Mouse (Mus musculus) R1 (cell line): Measurements from ENCODE around the gene Ythdf1.
A peak's percentile ranks its signal among the peaks of the same experiment; 100 is the strongest.

ENCODE experiments used
- DNase-seq: peaks from one replicate; pipeline ENCODE4 v3.0.0-alpha.2; 2018; ENCODE audit warnings: low read depth, low spot score

Ythdf1 gene

DNA sequence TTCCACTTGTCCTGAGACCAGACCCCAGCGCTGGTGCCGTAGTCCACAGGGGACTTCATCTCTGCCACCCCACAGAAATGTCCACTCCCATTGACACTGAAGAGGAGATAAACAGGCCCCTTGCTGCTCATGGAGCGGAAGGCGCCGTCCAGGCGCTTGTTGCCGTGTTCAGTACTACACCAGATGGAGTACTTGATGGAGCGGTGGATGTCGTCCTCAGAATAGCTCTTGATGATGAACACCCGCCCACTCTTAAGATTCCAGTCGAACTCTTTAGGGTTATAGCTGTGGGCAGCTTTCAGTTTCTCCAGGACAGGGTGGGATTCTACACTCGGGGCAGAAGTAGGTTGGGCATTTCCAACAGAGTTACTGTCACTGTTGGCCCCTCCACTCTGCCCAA, 9.8 kb downstream of the Ythdf1 start:
- peak; percentile 20 for DNase-seq

DNA sequence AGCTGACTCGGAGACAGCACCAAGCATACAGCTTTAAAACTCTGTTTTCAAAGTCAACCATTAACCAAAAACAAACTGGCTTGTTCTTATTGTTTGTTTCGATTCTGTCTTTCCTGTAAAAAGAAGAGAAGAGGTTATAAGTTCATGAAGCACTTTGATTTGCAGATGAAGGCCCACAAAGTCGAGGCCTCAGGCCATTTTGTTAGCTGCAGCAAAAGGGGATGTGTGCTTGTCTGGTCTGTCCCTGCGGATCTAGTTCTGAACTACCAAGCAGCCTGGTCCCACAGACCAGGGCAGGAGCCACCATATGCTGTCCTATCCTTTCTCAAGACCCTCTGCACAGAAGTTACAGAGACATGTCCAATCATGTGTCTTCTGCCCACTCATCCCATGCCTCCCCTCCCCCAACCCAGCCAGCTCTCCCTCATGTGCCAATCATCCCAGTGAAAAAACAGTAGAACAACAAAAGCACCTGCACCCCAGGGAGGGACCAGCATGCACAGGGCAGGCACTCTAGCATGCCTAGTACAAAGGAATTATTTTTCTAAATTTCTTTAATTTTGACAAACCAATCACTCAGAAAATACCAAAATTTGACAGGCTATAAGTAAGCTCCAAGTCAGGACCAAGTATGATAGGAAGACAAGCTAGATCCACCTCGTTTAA, 15.1 kb downstream of the Ythdf1 start:
- peak; percentile 61 for DNase-seq

DNA sequence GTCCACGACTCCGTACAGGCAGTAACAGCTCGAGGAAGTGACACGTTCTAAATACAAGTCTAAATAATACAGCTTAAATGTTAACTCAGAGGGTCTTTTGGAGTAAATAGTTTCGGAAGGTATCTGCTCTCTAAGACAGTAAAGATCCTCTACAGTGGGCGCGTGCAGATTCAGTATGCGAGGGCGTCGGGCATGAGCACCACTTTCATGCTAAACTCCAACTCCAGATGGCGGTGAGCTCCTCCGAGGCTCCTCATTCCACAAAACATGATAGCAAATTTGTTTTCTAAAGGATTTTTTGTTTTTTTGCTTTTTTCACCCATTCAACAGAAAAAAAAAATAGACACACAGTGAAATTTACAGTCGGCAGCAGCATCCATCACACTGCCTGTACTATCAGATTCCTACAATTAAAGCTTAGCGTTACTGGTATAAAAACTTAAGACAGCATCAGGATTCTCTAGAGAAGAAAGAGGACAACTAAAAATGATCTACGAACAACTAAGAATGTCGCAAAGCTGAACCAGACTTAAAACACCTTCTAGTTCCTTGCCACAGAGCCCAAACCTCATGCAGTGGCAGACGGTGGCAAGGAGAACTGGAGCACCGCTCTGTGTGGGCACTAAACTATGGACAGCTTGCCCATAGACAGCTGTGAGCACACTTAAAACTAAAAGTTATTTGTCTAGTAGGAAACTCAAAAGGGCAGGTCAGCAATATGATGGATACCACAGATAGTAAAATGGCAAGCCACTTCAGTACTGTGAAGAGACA, 16.1 kb downstream of the Ythdf1 start:
- DNase-seq, result no peak

DNA sequence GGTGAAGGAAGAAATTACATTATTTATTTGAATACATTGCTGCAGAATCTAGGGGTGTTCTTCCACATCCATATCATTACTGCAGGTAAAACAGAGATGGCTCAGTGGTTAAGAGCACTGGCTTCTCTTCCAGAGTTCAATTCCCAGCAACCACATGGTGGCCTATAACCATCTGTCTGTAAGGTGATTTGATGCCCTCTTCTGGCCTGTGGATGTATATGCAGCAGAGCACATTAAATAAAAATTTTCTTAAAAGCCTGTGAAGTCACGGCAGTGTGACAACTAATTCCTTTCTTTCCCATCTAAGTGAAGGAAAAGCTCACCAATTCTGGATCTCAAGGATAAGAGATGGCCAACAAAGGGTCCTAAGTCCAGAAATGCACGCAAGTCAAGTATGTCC, 18.7 kb downstream of the Ythdf1 start:
- peak; percentile 80 for DNase-seq

DNA sequence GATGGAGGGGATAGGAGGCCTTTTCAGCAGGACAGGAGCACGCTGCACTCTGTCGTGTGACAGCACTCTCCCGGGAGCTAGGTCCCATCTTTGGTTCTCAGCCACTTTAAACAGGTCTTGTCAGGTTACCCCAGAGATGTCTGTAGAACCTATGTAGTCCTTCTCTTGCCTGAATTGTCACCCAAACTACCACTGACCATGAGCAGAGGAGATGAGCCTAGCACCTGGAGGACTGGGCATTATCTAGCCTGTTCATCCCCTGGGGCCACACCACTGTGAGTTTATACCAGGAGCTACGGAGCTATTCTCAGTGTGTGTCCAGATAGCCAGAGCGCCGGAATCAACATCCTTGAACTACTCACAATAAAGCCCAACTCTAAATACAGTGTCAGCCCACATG, 22.9 kb downstream of the Ythdf1 start:
- no peak for DNase-seq

DNA sequence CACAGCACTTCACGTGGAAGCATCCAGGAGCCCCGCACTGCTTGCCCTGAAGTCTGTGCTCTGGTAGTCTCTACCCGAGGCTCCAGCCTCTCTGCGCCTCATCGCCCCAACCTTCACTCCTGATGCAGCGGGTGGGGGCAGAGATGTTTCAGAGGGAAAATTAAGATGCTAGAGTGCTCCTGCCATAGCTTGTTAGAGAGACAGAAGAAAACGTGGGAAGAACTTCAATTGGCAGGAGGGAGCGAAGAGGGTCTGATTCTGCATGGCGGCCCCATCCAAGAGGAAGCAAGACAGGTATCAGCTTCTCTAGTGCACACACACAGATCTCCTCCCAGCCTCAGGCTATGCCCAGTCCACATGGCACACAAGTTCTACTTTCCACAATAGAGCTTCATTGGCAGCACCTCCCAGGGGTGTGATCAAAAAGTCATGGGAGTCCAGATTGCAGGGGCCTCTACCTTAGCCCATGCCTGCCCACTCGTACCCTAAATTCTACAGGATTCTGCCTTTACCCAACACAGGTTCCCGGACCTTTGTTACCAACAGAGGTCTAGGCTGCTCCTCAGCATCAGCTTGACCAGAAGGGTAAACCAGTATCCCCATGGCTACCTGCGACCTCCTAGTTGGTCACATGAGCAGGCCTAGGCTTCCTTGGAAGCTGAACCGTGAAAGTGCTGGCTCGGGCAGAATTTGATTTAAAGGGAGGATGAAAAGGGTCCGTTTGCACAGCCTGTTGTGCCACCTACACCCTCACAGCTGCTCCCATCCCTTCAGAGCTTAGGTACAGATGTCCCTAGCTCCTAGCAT, 23.7 kb downstream of the Ythdf1 start:
- no peak for DNase-seq

DNA sequence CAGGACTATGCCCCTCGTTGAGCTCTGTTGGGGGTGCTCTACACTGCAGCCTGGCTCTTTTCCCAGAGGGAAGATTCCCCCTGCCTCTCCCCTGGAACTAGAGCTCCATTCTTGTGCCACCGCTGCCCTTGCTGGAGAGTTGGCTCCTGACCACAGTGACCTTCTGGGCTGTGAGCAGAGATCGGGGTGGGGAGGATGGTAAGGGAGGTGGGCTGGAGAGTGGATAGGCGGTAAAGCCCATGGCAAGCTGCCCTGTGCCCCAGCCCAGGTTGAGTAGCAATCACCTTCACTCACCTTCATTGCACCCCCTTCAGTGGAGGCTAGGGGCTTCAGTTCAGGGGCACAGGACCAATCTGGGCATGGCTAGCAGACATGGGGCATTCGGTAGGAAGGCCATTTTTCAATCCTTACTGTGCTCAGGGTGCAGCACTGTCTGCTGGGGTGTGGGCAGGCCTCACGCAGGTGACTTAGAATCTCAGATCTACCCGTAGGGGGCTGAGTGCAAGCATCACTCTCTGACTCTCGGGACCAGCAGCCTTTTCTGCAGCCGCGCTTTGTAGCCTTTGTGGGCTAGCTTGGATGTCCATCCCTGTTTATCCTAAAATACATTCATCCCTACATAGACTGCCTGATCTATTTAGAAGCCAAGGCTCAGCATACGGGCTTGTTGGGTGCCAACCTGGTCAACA, 24.8 kb downstream of the Ythdf1 start:
- no peak for DNase-seq

DNA sequence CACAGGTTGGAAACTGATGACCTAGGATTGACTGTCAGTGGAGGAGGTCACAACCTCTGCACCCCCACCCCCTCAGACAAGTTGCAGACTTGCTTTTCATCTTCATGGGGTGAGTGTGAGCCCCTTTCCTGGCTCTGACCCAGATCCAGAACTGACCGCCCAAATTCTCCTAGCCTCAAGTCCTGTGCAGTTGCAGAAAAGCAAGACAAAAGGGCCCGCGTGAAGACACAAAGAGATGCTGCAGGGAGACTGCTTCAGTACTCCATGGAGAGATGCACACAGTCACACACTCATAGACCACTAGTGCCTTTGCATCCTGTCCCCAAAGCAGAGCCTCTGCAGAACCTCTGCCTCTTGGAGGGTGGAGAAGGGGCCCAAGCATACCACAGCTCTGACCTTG, 25.4 kb downstream of the Ythdf1 start:
- no peak for DNase-seq

DNA sequence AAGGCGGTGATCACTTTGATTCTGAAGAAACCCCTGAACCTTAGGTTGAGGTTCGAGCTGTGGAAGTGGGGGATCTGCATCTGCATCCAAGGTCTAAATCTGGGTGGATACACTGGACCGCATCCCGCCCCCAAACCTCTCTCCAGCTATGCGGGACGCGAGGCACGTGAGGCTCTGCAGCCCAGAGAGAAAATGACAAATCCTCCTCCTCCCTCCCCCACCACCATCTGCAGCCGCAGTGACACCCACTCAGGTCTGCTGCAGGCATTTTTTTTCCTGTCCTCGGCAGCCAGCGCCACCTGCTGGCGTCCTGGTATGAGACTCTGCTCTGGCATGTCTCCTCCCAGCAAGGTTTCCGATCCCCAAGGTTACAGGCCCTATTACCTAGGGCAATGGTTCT, 26.0 kb downstream of the Ythdf1 start:
- DNase-seq, result peak; percentile 91

DNA sequence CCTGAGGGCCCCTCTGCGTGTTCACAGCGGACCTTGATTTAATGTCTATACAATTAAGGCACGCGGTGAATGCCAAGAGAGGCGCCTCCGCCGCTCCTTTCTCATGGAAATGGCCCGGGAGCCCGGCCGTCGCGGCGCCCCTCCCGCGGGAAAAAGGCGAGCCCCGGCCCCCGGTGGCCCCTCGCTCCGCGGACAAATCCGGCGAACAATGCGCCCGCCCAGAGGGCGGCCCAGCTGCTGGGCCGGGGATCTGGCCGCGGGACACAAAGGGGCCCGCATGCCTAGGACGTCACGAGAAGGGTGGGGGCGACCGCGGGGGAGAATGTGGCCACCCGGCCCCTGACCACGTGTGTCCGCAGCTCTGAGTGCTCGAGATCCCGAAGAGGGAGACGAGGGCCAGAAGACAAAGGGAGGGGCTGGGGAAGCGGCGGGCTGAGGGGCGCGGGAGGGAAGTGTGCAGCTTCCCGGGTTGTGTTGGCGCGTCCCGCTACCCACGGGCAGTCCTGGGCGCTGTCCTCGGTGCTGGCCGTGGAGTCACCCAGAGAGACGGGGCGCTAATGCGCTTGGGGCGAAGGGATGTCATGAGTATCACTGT, 26.6 kb downstream of the Ythdf1 start:
- DNase-seq, result peak; percentile 71

DNA sequence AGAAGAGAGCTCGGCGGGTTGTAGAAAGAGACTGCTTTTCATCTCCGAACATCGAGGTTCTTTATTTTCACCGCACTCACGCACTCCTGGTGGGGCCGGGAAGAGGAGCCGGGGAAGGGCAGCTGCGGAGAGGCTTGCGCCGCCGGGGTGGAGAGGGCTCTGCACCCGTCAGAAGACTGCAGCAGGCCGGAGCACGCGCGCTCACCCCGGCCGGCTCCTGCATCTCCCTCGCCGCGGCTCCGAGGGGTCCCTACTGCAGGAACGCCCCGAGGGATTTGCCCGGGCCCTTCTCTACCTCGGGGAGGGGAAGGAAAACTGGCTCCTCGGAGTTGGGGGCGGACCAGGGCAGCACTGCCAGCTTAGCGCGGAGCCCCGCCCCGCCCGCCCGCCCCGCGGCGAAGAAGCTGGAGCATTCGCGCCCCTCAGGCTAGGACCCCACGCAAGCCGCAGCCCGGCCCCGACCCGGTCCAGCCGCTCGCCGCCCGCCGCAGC, 27.2 kb downstream of the Ythdf1 start:
- DNase-seq, result peak; percentile 46

DNA sequence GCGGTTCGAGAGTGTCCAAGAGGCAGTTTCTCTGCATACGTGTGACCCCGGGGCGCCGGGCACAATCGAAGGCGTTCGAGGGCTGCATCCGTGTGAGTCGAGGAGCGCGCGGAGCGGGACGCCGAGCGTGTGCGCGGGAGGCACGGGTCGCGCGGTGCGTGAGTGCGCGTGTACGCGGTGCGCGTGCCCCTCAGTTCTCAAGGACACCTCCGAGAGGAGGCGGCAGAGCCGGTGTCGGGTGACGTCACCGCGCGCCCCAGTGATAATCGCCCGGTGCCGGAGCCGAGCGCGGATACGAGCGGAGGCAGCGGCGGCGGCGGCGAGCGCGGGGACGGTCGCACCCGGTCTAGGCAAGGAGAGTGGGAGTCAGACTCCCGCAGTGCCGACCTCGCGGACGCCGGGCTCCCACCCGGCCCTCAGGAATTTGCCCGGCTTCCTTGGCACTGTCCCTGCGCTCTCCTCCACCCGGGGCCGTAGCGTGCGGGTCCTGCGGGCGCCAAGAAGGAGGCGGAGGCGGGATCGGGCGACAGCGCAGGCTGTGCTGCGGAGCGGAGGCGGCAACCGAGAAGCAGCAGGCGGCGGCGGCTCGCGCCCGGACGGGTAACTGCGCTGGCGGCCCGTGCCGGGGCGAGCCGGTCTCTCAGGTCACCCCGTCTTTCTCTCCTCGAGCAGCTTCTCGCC, 27.8 kb downstream of the Ythdf1 start:
- DNase-seq, result peak; percentile 22

DNA sequence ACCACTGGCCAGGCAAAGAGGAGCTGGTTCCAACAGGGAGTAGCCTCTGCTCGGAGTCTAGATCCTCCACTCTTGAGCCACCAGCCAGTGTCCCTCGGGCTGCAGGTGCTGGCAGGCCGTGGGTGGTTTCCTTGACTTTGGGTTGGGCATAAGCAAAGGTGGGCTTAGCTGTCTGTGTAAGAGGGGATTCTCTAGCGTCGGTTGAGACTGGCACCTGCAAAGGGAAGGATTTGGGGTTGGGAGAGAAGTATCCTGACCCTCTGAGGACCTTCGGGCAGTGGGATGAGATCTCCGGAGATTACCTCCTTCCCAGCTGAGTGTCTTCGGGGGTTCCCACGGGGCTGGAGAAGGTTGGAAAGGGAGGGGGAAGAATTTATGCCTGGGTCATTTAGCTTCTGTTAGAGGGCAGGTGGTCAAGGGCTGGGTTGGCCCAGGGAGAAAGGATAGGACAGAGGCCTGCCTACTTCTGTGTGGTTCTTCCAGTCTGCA, 28.9 kb downstream of the Ythdf1 start:
- DNase-seq, result no peak

DNA sequence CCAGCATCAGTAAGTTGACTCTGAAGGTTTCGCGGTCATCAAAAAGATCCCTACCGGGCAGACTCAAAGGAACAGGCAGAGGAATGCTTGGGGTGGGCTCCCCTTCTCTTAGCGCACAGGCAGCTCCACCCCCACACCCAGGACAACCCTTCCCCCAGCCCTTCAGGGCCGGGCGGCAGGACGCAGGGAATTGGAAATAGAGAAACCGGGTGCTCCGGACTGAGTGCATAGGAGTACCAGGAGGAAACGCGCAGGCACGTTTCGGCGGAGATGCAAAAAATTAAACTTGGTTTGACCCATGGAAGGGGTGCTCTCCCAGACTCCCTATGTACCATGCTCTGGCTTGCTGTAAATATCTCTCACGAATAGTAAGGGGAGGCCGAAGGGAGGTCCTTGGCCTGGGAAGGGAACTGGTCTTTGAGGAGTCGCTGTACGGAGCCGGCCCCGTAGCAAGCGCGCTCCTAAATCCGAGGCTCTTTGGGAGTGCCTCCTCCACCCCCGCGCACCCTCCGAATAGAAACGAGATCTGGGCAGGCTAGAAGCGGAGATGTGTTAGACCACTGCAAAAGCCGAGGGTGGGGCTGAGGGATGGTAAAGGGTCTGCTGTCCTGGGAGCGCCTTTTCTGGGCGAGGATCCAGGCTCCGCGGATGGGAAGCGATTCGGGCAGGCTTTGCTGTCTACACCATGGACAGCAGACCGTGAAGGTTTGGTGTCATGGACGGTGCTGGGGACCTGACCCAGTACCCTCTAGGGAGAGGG, 29.5 kb downstream of the Ythdf1 start:
- DNase-seq, result peak; percentile 50

DNA sequence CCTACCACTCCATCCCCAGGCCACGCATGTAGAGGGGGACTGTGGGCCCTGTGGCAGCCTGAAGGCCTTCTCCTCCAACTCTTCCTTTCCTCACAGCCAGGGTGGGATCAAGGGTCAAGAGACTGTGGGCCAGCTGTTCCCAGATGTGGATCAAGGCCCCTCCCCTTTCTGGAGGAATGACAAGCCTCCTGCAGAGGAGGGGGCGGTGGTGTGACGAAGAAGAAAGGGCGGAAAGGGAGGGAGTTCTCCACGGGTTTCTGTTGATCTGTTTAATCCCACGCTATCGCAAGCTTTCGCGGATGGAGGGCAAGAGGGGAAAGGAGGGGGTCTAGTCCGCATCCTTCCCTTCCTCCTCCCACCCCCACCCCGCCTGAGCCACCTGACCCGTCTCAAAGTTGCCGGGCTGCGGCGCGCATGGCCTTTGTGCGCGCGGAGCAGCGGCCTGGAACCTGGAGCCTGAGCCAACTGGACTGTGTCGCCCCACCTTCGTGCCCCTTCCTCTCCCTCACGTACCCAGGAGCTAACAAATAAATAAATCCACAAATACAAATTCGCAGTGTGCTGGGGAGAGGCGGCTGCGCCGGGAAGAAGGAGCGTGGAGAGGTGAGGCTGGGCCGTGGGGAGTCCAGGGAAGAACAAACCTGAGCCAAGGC, 30.2 kb downstream of the Ythdf1 start:
- DNase-seq, result peak; percentile 73

DNA sequence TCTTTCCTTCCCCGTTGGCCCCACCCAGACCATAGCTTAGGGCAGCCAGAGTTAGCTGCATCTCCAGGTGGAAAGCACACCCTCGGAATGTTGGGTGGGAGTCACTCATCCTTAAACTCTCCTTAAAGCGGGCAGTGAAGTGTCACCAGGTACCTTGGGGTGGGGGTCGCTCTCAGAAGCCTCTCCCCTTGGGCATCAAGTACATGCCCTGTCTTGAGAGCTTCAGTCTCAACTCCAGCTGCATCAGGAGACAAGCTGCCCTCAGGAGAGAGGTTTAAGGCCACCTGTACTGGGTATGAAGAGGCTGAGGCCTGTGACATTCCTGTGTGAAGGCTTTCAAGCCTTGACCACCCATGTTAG, 30.8 kb downstream of the Ythdf1 start:
- DNase-seq, result peak; percentile 28

DNA sequence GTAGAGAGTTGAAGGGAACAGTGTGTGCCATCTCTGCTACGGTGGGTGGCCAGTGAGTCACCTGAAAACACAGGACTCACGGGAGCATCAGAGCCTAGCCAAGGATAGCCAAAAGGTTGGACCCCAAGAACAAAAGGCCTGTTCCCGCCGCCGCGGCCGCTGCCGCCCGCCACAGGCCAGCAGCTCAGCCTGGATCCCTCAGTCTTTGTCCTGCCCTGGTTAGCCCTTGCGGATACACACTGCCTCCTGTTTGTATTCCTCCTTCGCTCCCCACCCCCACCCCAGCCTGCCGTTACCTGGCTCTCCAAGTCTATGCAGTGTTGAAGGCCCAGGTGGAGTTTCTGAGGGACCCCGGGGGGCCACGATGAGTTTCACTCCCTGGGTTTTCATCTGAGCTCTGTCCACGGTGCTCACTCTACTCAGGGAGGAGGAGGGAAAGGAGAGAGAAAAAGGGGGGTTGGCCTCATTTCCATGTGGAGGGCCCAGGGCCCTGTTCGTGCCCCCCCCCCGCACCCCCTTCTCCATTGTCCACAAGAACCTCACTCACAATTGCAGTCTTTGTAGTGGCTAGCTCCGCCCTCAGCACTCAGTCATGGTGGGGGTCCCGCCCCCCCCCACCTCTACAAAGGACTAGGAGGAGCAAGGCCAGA, 31.4 kb downstream of the Ythdf1 start:
- peak; percentile 18 for DNase-seq

DNA sequence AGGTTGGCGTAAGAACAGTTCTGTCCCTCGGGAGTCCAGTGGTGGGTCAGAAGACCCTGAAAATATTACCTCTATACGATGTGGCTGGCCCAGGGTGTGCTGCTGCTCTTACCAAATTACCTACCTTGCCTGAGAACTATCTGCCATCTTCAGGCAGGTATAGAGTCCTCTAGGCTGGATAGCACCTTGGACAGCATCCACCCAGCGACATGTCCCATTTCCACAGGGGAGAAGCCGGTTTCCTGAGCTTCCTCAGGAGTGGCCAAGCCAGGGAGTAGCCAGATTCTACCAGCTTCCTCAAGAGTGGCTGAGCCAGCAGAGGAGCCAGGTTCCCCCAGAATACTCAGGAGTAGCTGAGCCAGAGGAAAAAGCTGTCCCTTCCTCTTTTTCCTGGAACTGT, 35.5 kb downstream of the Ythdf1 start:
- peak; percentile 32 for DNase-seq

DNA sequence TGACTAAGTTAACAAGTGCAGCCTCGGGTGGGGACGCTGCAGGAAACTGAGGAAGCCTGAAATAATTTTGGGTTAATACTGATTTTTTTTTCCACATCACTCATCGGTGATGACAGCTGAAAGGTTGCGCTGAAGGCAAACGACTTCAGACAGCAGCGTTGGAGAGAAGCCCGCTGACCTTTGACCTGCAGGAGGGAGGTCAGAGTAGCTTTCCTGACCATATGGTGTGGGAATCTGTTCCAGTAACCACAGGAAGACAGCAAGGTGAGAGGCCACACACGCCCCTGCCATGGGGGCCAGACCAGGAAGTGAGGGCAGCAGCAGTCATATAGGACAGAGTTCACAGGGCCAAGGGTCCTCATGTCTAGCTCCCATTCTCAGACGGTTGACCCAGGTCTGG, 39.5 kb downstream of the Ythdf1 start:
- DNase-seq, result no peak
